Mouse (Mus musculus): Measurements from ENCODE around the gene Gm20388.
"Not testable (repeated sequence)": the region's sequence is repeated elsewhere in the genome, so short reads cannot be mapped to it uniquely, and the experiment has no call there.

The Gm20388 gene

GRCm38 (mm10) chr8:120313674-120314073 lies 403.0 kb downstream of the Gm20388 start:
- DNase-seq (ENCODE audit: low read depth, low spot score): no peak

DNA sequence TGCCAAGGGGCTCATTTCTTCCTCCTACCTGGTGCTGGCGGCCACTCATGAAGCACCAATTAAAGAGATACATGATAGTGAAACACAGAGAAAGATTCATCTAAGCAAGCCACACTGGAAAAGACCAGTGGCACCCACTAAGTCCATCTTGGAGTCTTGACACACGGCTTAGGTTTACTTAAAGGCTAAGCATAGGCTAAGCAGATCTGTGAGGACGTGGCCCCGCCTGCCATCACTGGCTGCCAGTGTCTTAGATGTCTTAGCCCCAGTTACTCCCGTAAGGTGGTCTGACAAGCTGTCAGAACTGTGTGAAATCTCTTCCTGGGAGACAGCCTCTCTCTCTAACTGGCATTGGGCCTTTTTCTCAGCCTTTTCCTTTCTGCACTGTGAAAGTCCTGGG lies 404.3 kb downstream of the Gm20388 start:
- no peak for DNase-seq (ENCODE audit: low read depth, low spot score)

- DNase-seq (ENCODE audit: low read depth, low spot score): no peak
Observed at GRCm38 (mm10) chr8:120315644-120316043, 405.0 kb downstream of the Gm20388 start.

DNA sequence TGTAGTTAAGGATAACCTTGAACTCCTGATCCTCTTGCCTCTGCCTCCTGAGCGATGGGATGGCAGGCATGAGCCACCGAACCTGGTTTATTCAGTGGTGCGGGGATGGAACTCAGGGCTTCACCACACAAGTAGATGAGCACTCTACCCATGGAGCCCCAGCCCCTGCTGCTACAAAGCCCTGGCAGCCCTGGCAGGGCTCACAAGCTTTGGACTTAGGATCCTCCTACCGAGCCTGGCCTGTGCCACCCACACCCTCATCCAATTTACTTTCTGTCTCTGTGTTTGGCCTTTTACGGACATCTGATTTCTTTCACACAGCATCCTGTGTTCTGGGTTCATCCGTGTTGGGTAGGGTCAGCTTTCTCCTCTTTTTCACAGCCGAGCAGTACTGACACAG lies 406.1 kb downstream of the Gm20388 start:
- DNase-seq (ENCODE audit: low read depth, low spot score): no peak

DNA sequence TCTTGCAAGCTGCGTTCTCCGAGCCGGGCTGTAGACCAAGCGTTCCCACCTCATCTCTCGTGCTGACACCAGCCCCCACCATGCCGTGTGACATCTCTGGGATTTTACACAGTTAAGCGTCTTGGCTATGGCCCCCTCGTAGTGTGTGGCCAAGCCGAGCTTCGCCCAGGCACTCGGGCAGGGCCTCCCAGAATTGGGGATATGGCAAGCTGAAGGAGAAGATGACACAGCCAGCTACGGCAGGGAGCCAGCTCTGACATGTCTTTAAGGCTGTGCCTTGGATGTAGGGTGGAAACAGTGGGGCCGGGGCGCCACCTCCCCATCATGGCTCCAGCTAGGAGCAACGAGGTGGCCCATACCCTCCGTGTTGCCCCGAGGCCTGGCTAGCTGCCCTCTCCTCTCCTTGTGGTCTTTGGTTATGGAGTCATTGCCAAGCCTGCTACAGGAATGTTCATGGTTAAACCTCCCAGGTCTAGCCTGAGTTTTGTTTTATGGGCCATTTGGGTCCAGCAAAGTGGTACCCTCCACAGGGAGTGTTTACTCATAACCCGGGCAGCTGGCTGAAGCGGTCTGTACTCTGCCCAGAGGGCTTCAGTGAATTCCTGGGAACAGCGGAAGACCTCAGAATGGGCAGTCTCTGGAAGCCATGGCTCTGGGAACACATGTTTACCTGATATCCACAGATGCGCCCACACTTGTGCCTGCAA lies 406.6 kb downstream of the Gm20388 start:
- no peak for DNase-seq (ENCODE audit: low read depth, low spot score)

- DNase-seq (ENCODE audit: low read depth, low spot score): no peak
Observed at GRCm38 (mm10) chr8:120318476-120318991, 407.9 kb downstream of the Gm20388 start.

GRCm38 (mm10) chr8:120319449-120319848 lies 408.8 kb downstream of the Gm20388 start:
- DNase-seq (ENCODE audit: low read depth, low spot score): peak; percentile 74

GRCm38 (mm10) chr8:120320146-120320545 lies 409.5 kb downstream of the Gm20388 start:
- DNase-seq (ENCODE audit: low read depth, low spot score): no peak

DNA sequence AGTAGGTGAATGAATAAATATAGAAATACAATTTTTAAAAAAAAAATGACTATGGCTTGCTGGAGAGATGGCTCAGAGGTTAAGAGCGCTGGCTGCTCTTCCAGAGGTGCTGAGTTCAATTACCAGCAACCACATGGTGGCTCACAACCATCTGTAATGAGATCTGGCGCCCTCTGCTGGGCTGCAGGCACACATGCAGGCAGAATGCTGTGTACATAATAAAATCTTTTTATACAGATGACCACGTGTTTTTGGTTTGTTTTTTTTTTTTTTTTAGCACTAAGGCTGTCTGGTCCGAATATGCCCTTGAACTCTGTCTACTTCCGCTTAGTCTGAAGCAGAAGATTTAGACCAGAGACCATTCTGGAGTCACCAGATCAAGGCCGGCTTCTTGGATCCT lies 411.1 kb downstream of the Gm20388 start:
- DNase-seq (ENCODE audit: low read depth, low spot score): no peak

DNA sequence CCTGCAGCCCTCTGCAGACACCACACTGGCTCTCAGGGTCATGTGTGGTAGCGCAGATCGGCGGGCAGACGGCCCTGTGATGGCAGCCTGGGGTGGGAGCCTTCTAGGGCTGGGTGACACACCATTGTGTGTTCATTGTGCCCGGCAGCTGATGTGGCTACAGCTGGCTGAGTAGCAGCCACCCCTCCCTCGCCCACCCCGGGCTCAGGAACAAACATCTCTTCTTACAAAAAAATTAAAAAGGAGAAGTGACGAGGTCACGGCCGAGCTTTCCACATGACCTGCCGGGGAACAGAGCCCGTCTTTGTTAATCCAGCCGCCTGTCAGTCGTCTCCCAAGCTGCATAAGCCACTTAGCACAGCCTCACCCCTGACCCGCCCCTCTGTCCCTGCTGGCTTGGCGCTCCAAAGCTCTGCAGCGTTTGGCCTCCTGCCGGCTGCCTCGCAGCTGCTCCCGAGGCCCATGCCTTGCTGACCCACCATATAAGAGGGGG lies 412.4 kb downstream of the Gm20388 start:
- DNase-seq (ENCODE audit: low read depth, low spot score): no peak

- no peak for DNase-seq (ENCODE audit: low read depth, low spot score)
Observed at GRCm38 (mm10) chr8:120324555-120324954, 413.9 kb downstream of the Gm20388 start.

GRCm38 (mm10) chr8:120325172-120325767 lies 414.6 kb downstream of the Gm20388 start:
- DNase-seq (ENCODE audit: low read depth, low spot score): no peak

DNA sequence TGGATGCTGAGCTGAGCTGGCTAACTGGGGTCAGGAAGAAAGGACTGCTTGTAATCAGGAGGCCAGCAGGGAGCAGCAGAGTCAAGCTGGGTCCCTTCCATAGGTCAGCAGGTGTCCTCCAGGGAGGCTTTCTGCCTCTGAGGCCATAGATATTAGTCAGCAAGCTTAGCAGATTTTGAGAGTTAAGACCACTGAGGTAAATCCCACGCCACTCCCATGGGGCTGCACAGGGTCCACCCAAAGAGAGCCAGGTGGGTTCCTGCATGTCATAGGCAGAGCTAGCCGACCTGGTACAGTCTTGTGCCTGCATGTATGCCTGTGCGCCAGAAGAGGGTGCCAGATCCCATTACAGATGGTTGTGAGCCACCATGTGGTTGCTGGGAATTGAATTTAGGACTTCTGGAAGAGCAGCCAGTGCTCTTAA lies 416.5 kb downstream of the Gm20388 start:
- no peak for DNase-seq (ENCODE audit: low read depth, low spot score)

DNA sequence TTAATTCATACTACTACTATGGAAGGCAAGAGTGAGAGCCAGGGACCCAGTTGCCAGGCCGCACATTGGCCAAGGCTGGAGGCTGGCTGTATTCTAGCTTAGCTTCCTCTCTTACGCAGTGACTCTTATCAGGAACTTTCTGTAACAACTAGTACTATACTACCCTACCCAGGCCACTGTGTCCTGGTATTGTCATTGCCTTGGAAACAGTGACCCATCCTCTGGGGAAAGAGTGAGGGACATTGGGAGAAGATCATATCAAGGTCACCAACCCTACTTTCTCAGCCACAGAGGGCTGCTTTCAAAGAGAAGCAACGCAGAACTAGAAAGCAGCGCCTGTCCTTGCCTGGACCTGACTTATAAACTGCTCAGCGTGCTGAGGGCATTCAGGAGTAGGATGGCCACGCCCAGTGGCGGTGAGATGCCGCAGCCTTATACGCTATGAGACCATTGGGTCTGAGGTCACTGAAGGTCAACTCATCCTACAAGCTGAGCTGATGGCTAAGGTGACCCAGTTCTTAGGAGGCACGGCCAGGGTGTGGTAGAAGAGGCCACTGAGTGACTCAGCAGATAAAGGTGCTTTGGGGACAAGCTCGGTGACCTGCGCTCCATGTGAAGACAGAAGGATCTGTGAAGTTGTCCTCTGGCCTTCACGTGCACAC lies 417.9 kb downstream of the Gm20388 start:
- no peak for DNase-seq (ENCODE audit: low read depth, low spot score)

DNA sequence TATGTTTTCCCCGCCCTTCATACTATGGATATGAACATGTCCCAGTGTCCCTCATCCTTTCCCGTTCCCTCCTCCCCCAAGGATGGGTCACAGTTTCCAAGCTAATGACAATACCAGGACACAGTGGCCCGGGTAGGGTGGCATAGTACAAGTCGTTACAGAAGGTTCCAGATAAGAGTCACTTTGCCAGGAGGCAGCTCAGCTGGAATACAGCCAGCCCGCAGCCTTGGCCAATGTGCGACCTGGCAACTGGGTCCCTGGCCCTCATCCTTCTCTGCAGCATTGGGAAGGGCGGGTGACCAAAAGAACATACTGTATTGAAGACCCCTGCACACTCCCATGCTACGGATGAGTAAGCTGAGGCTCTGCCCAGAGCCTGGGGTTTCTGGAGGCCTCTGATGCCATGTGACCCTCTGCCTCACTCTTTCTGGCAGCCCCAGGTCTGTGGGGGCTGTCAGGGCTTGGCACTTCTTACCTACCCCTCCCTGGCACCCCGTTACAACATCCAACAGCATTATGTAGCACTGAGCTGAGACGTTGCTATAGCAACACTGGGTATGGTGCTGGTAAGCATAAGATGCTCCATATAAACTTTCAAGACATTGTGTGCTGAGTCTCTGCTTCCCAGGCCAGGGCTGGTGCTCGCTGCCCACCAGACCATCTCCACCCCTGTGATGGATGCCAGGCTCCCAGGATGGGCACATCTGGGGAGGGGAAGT lies 418.5 kb downstream of the Gm20388 start:
- DNase-seq (ENCODE audit: low read depth, low spot score): no peak

DNA sequence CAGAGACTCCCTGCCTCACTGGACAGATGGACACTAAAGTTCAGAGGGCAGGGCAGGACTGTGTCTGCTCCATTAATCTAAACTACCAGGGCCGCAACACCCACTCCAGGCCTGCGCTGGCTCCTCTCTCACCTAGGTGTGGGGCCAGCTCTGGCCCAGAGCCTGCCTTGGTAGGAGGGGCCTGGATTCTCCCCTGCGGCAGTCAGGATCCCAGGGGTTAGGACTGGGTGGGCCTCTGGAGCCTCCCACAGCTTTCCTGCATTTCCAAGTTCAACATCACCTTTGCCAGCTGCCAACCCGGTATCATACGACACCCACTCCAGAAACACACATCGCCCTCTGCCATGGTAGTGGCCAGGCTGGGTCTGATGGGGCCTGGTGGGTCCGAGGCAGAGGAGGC lies 420.4 kb downstream of the Gm20388 start:
- DNase-seq (ENCODE audit: low read depth, low spot score): no peak

GRCm38 (mm10) chr8:120332379-120333229 lies 422.0 kb downstream of the Gm20388 start:
- no peak for DNase-seq (ENCODE audit: low read depth, low spot score)

- DNase-seq (ENCODE audit: low read depth, low spot score): no peak
Observed at GRCm38 (mm10) chr8:120333681-120334080, 423.0 kb downstream of the Gm20388 start.

DNA sequence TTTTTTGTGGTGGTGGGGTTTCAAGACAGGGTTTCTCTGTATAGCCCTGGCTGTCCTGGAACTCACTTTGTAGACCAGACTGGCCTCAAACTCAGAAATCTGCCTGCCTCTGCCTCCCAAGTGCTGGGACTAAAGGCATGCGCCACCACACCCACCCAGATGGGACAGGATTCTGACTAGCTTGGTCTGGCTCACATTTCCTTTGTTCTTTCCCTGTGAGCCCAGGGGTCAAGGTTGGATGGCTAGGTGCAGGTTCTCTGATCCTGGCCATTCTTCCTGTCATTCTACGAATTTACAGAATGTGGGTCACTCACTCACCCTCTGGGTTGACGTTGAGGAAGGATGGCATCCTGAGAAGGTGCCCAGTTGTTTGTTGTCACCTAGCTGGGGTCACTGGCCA lies 423.6 kb downstream of the Gm20388 start:
- not testable (repeated sequence) for DNase-seq (ENCODE audit: low read depth, low spot score)

- no peak for DNase-seq (ENCODE audit: low read depth, low spot score)
Observed at GRCm38 (mm10) chr8:120334878-120335261, 424.2 kb downstream of the Gm20388 start.

All from c-Kit-negative CD71-positive TER-119-positive erythroid progenitor cells, embryonic 14.5 days (primary cell).